Mouse (Mus musculus) lung, adult 2 months (tissue): ENCODE measurements around the gene Gm21988.
A peak's percentile ranks its signal among the peaks of the same experiment; 100 is the strongest.

Experiments
- CTCF ChIP-seq: fragments of 200-500 bp; IDR thresholded peaks from 2 replicates; pipeline ENCODE4 v1.5.1; 2011; ENCODE audit warnings: mild to moderate bottlenecking, low read length, control low read depth; ENCODE audit not compliant: insufficient read depth
- POLR2A ChIP-seq: fragments of 200-500 bp; IDR thresholded peaks from 2 replicates; pipeline ENCODE4 v1.6.1; 2011; ENCODE audit warnings: low read depth, mild to moderate bottlenecking, control low read depth, low read length, borderline replicate concordance; ENCODE audit errors: extremely low read depth

DNA sequence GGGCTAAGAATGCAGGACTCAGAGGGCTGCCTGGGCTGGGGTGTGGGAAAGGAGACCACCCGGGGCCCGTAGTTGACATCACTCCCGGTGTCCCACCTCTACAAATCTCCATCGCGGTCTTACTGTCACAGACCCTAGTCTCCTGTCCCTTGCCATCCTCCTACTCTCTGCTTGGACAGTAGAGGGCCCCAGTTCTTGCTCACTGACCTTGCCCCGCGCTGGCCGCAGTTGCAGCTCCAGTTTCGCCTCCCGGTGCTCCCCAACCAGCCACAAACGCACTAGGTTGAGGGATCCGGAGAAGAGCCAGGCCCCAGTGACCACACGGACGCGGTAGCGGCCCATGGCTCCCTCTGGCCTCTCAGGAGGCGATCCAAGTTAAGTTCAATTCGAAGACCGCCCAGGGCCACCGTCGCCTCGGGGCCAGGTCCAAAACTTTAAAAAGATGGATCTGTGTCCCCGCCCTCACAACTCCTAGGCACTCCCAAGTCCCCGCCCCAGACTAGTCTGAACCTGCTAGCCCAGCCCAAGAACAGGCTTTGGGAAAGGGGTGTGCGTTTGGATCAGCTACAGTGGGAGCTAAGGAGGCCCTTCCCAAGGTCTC is 15.4 kb upstream of the Gm21988 start, which contains the start of gene Alox12:
- TF ChIP-seq CTCF (peak; percentile 59), POLR2A (no peak)
